Mouse (Mus musculus) thymus, postnatal 0 days (tissue): ENCODE measurements around the gene Mmp15. TPM values are rescaled to one million over a fixed set of nuclear protein-coding genes. Genes with fewer than 3 reads are reported as not detected.
A peak's percentile ranks its signal among the peaks of the same experiment; 100 is the strongest.

ENCODE experiments used
- DNase-seq: peaks from one replicate; pipeline ENCODE4 v3.0.0-alpha.2; 2015; ENCODE audit warnings: low spot score
- polyA plus RNA-seq: library from polyadenylated mRNA; unstranded; fragments of >200 nt; fragmentation: Nextera tagmentation; extraction: Ambion mirVana; gene quantifications from 2 replicates; pipeline ENCODE4 v1.2.1, GENCODE M21; 2015

The Mmp15 gene
- polyA plus RNA-seq = 4.0 and 4.5 TPM in 2 replicates

- DNase-seq = peak; percentile 31
Observed at GRCm38 (mm10) chr8:95352151-95352870, at the start of gene Mmp15. Mmp15 (plus strand) TSS chr8:95352268.

GRCm38 (mm10) chr8:95302410-95302809 lies 49.7 kb upstream of the Mmp15 start:
- DNase-seq = peak; percentile 69

GRCm38 (mm10) chr8:95305526-95305925 lies 46.5 kb upstream of the Mmp15 start:
- DNase-seq = no peak

DNA sequence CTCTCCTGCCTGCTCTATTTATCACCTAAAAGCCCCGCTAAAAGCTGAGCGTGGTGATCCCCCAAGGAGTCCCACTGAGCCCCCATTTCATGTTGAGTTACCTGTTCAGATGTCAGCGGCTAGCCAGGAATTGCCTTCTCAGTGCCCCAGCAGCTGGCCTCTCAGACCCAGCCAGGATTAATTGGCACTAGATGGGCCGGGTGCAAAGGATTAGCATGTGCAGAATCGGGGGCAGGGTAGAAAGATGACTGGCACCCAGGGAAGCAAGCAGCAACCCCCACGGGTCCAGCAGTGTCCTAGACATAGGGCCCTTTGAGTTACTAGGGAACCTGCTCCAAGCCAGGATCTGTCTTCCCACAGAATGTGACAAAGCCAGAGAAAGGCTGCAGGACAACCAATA lies 45.6 kb upstream of the Mmp15 start, which contains the start of gene Cngb1:
TSS of gene Cngb1 (minus strand) at position 155 of the 400 bp plus-strand sequence.
- no peak for DNase-seq

GRCm38 (mm10) chr8:95310342-95310970 lies 41.6 kb upstream of the Mmp15 start, which contains the start of gene Tepp:
Tepp (plus strand) TSS chr8:95310566.
- no peak for DNase-seq

GRCm38 (mm10) chr8:95312836-95313235 lies 39.2 kb upstream of the Mmp15 start:
- DNase-seq = no peak

- DNase-seq = no peak
Observed at GRCm38 (mm10) chr8:95313857-95314256, 38.2 kb upstream of the Mmp15 start.

DNA sequence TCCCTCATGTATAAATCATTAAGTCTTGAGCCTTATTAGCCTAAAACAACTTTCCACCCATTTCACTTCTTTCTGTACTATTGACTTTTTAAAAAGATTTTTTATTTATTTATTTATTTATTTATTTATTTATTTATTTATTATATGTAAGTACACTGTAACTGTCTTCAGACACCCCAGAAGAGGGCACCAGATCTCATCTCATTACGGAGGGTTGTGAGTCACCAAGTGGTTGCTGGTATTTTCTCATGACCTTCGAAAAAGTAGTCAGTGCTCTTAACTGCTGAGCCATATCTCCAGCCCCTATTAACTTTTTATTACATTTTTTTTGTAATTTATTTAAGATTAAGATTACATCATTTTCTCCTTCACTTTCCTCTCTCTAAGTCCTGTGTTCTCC lies 37.4 kb upstream of the Mmp15 start:
- DNase-seq = no peak

DNA sequence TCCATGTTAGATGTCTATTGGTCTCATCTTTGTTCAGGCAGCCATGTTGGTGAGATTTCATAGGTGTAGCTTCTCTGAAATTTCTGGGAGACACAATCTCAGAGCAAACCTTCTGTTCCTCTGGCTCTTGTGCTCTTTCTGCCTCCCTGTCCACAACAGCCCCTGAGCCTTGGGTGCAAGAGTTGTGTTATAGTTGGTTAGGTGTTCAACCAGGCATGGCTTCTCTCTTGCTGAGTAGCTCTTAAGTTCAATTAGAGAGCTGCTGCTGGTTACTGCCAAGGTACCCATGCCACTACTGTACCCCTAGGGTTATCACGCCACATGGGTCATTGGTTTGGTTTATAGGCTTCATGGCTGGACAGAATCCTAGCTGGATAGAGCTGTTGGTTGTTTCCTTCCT lies 36.7 kb upstream of the Mmp15 start:
- DNase-seq = no peak

- peak; percentile 73 for DNase-seq
Observed at GRCm38 (mm10) chr8:95320224-95321139, 31.6 kb upstream of the Mmp15 start.

DNA sequence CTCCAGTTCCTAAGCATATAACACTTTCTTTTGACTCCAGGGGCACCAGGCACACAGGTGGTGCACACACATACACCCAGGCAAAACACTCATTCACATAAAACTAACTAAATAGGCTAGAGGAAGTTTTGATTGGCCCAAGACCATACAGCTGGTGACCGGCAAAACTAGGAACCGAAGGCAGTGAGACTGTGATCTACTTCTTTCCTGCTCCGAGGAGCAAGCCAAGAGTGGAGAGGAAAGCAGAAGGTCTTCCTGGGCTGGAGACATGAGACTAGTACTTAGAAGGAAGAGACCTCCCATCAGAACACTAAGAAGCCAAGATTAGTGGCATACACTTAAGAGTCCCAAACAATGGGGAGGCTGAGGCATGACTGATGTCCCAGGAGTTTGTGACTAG lies 28.9 kb upstream of the Mmp15 start:
- DNase-seq = no peak

DNA sequence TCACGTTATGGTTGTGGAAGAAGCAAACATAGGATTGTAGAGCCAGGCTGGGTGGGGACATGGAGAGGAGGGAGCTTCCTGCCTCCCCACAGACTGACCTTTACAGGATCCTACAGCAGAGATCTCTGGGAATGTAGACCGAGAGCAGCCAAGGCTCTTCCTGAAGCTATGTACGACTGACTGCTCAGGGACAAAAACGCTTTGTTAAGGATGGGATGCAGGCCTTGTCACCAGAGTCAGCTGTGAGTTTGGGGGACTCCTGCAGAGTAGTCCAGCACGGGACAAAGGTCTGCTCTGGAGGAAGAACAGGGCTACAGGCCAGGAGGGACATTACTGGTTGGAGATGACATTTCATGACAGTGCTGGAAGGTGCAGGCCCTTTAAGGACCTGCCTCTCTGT lies 27.4 kb upstream of the Mmp15 start:
- no peak for DNase-seq

DNA sequence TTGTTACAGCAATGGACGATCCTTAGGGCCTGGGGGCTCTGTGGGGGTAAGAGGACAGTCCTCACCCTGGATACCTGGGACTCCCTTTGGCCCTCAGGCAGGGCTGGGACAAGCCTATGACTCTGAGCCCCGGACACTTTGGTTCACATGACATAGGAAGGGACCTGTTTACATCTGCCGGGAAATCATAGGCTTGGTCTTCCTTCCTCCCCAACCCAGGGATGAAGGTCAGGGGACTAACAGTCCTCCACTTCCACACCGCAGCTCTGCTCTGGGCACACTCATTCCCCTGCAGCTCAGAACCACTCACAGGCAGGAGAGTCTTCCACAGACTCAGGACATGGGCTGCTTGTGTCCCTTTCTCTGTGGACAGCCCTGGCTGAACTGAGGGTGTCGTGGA lies 25.2 kb upstream of the Mmp15 start:
- DNase-seq = no peak

- no peak for DNase-seq
Observed at GRCm38 (mm10) chr8:95327866-95328465, 24.1 kb upstream of the Mmp15 start.

DNA sequence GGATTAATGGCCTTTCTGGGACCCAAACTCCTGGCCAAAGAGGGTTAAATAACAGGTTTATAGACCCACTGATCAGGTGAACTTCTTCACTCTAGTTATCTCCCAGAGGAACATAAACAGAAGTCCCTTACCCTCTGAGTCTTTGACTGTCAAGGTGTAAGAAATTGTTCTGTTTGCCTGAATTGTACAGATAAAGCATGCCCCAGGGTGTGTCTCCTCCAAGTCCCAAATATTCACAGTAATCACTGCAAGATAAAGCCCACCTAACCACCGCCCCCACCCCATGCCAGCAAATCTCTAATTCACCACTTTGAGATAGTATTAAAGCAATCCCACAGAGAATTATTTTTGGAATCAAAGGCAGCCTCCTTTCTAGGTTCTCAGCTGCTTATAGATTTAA lies 21.7 kb upstream of the Mmp15 start:
- no peak for DNase-seq

- DNase-seq = no peak
Observed at GRCm38 (mm10) chr8:95331156-95331719, 20.8 kb upstream of the Mmp15 start.

DNA sequence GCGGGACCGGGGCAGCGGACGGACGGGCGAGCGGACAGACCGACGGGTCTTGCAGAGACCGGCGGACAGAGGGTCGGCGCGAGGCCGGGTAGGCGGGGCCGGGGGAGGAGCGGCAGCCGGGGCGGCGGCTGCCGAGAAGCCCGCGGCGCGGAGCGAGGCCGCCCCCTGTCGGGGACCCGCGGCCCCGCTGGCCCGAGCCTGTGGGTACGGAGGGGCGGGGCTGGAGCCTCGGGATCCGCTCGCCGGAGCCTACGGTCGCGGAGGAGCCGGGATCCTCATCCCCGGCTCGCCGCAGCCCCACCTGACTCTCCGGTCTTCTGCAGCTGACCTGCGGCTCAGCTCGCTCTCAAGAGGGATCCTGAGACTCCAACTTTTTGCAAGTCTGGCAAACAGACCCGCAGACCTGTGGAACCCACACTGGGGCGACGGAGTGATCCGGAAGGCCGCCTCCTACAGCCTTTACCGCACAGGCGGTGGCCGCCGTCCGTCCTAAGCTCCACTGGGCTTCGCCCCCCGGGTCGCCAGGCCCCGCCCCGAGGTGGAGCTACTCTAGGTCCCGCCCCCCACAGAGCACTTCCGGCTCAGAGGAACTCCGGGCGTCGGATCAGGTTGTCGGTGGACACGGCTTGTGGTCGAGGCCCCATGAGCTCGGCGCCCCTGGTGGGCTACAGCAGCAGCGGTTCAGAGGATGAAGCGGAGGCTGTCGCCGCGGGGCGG lies 20.2 kb upstream of the Mmp15 start, which contains the start of the genes Zfp319 and Usb1:
TSS of gene Zfp319 (minus strand) at position 231 of the 717 bp plus-strand sequence.
TSS of gene Usb1 (plus strand) at position 565 of the 717 bp plus-strand sequence.
- DNase-seq = peak; percentile 92

- DNase-seq = no peak
Observed at GRCm38 (mm10) chr8:95332437-95333199, 19.4 kb upstream of the Mmp15 start.

DNA sequence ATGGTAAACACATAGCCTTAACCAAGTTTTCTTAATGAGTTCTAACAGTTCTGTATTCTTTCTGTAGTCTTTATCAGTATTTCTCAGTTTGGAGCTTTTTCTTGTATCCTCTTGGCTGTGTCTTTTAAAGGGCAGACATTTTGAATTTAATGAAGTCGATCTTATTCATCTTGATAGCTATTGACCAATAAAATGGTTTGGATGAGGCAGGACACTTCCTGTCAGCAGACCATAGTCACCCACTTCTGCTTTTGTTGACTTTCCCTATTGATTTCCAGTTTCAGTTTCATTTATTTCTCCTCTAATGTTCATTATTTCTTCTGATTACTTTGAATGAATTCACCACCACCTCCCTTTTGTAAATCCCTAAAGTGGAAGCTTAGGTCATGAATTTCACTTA lies 16.4 kb upstream of the Mmp15 start:
- no peak for DNase-seq
